ENCODE assay signal across 22 mouse cellular contexts in the genomic region with DNA sequence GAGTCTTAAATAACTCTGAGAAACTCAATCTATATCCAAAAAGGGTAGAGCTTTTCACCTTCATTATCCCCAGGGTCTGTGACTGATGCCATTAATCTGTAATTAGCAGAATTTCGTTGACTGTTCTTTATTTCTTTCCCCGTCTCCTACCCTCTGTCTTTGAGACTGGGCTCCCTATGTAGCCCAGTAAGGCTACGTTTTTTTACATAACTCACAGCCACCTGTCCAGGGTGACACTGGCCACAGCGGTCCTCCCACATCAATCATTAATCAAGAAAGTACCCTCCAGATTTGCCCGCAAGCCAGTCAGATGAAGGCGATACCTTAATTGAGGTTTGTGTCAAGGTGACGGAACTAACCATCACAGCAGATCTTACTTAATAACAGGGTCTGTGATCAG. TPM values are rescaled to one million over a fixed set of nuclear protein-coding genes. Genes with fewer than 3 reads are reported as not detected.
"Had no signal": no experiment of that assay in that cellular context is flagged by ENCODE, and none has a peak within 500 bp of the region (broad histone marks: within the 10 kb centered on the region; RNA-seq: fewer than 3 reads in every experiment).

No protein-coding gene starts in this region.

- ATAC-seq: intestine, embryonic 15.5 days; liver, embryonic 12.5 days had no signal

- DNase-seq: kidney, adult 2 months; kidney, postnatal 10 days; layer of hippocampus, adult 9-11 months; liver; lung, adult 18-20 months; lung, postnatal 10 days; lung, postnatal 4 days; midbrain, embryonic 14.5 days; retina, postnatal 1 day; right cerebral cortex, postnatal 25 days; spleen, adult 18-20 months; thymus, postnatal 25 days had no signal

- H3K9me3 ChIP-seq: intestine, embryonic 15.5 days; limb, embryonic 12.5 days; liver, embryonic 12.5 days; liver, embryonic 15.5 days; lung, embryonic 15.5 days; stomach, embryonic 15.5 days had no signal

- H3K27me3 ChIP-seq: intestine, embryonic 15.5 days; limb, embryonic 12.5 days; liver, embryonic 12.5 days; liver, embryonic 15.5 days; lung, embryonic 15.5 days; stomach, embryonic 15.5 days had no signal

- H3K36me3 ChIP-seq: intestine, embryonic 15.5 days; limb, embryonic 12.5 days; liver, embryonic 12.5 days; liver, embryonic 15.5 days; lung, embryonic 15.5 days; stomach, embryonic 15.5 days had no signal

- H3K4me1 ChIP-seq: intestine, embryonic 15.5 days; liver, embryonic 12.5 days; liver, embryonic 15.5 days; lung, embryonic 15.5 days; stomach, embryonic 15.5 days had no signal

- H3K4me2 ChIP-seq: intestine, embryonic 15.5 days; limb, embryonic 12.5 days; liver, embryonic 12.5 days; liver, embryonic 15.5 days; lung, embryonic 15.5 days; midbrain, embryonic 11.5 days; stomach, embryonic 15.5 days had no signal

- H3K4me3 ChIP-seq: intestine, embryonic 15.5 days; layer of hippocampus, adult 2 months; limb, embryonic 12.5 days; liver, embryonic 12.5 days; liver, embryonic 15.5 days; lung, embryonic 15.5 days; stomach, embryonic 15.5 days had no signal

- H3K27ac ChIP-seq: intestine, embryonic 15.5 days; liver, embryonic 12.5 days; liver, embryonic 15.5 days; lung, embryonic 15.5 days; stomach, embryonic 15.5 days had no signal

- H3K9ac ChIP-seq: intestine, embryonic 15.5 days; limb, embryonic 12.5 days; liver, embryonic 12.5 days; liver, embryonic 15.5 days; lung, embryonic 15.5 days; stomach, embryonic 15.5 days had no signal

RNA-seq across cellular contexts. Expression of a gene that starts 55.6 kb away (rescaled TPM):
- total RNA-seq: megakaryocyte progenitor cell, adult 5-6 weeks; megakaryocyte-erythroid progenitor cell, adult 5-6 weeks had no signal
